Mouse (Mus musculus) stomach, embryonic 15.5 days (tissue): ENCODE measurements around the gene Iffo2. TPM values are rescaled to one million over a fixed set of nuclear protein-coding genes. Genes with fewer than 3 reads are reported as not detected.
A peak's percentile ranks its signal among the peaks of the same experiment; 100 is the strongest.

Experiments
- ATAC-seq: fragments of 200-750 bp; cut with Nextera tagmentation; 2 replicates; pipeline ENCODE4 v1.8.0; 2017; ENCODE audit warnings: low read depth, moderate number of reproducible peaks, moderate TSS enrichment; ENCODE audit not compliant: insufficient read depth, low FRiP score
- H3K27ac ChIP-seq: fragments of 300-500 bp; sonication (generic); 2 replicates; pipeline ENCODE4 v1.5.1; 2015; ENCODE audit warnings: mild to moderate bottlenecking, inconsistent platforms
- H3K27me3 ChIP-seq: fragments of 300-500 bp; sonication (generic); replicated peaks from 2 replicates; pipeline ENCODE4 v1.6.1; 2015; ENCODE audit warnings: inconsistent platforms
- H3K36me3 ChIP-seq: fragments of 300-500 bp; sonication (generic); 2 replicates; pipeline ENCODE4 v1.6.1; 2015; ENCODE audit warnings: inconsistent platforms
- H3K4me1 ChIP-seq: fragments of 300-500 bp; sonication (generic); 2 replicates; pipeline ENCODE4 v1.6.1; 2015; ENCODE audit warnings: inconsistent platforms
- H3K4me2 ChIP-seq: fragments of 300-500 bp; sonication (generic); 2 replicates; pipeline ENCODE4 v1.6.1; 2015; ENCODE audit warnings: mild to moderate bottlenecking, inconsistent platforms
- H3K4me3 ChIP-seq: fragments of 300-500 bp; sonication (generic); replicated peaks from 2 replicates; pipeline ENCODE4 v1.5.1; 2015; ENCODE audit warnings: inconsistent platforms
- H3K9ac ChIP-seq: fragments of 300-500 bp; sonication (generic); 2 replicates; pipeline ENCODE4 v1.6.1; 2015; ENCODE audit warnings: inconsistent platforms
- H3K9me3 ChIP-seq: fragments of 300-500 bp; sonication (generic); 2 replicates; pipeline ENCODE4 v1.6.1; 2016; ENCODE audit warnings: inconsistent platforms
- WGBS: fragments of 180-500 bp; shearing (Covaris S2); methylation state at CpG from one replicate; pipeline ENCODE4 v1.1.7; 2015; 5-methylcytosine and 5-hydroxymethylcytosine counted together
- polyA plus RNA-seq: library from polyadenylated mRNA; unstranded; fragments of >200 nt; fragmentation: Nextera tagmentation; extraction: Ambion mirVana; gene quantifications from 2 replicates; pipeline ENCODE4 v1.2.1, GENCODE M21; 2015

The Iffo2 gene
- polyA plus RNA-seq, 1 experiment from 2014 or later: 4.2 TPM

GRCm38 (mm10) chr4:139598950-139599518, 68.7 kb downstream of the Iffo2 start:
- peak overlapping the region; percentile 94 for H3K27ac ChIP-seq
- H3K4me3 ChIP-seq: peak overlapping the region; percentile 10; the same call in 1 of the 2 replicates
- no peaks in the 10 kb centered on the region for H3K36me3 ChIP-seq
- H3K27me3 ChIP-seq: no peaks in the 10 kb centered on the region
- no peak overlapping the region for H3K9ac ChIP-seq
- H3K4me1 ChIP-seq: peaks cover 67% of the 10 kb centered on the region
- ATAC-seq: peak; percentile 61
- 0% methylated on average over 12 of the region's 12 CpGs for WGBS
- no peaks in the 10 kb centered on the region for H3K9me3 ChIP-seq
- H3K4me2 ChIP-seq: peak overlapping the region; percentile 49

DNA sequence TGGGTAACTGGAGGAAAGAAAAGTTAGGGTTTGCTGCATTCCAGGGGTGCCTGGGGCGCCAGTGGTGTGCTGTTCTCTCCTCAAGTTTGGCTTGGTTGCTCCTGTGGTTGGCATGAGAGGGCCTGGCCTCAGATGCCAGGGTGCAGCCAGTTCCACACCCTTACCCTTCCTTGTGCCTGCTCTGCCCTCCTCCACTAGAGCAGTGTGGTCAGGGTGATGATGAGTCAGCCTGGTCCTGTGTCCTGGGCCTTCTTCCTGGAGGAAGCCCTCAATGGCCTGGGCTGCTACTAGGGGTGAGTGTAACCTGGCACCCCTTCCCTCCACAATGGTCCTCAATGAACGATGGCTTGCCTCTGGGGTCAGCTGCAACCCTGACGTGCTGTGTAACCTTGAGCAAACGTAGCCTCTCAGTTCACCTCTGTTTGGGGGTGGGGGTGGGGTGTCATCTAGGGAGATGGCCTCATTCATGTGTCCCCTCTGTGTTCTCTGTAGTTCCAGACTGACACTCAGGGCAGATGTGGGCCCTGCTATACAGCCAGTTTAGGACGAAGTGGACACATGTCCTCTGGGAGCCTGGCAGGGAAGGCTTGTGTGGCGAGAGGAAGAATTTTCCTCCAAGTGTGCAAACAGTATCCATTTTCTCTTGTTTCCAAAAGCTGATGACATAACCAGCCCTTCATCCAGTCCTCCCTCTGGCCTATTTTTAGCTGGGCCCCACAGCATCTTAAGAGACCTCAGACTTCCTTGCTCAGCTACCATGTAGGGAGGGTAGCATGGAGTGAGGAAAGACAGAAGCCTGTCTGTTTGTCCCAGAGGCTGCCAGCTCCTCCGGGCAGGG, 71.4 kb downstream of the Iffo2 start:
- peaks cover 53% of the 10 kb centered on the region for H3K4me1 ChIP-seq
- no peak for ATAC-seq
- peak overlapping the region; percentile 84 for H3K27ac ChIP-seq
- WGBS: 37% methylated on average over 7 of the region's 7 CpGs
- 0 out of 2 replicates have a peak, but pooled peaks cover 6% of the 10 kb centered on the region for H3K36me3 ChIP-seq
- H3K9ac ChIP-seq: no peak overlapping the region
- H3K4me3 ChIP-seq: no peak overlapping the region
- peak overlapping the region; percentile 32; the same call in 1 of the 2 replicates for H3K4me2 ChIP-seq
- no peaks in the 10 kb centered on the region for H3K9me3 ChIP-seq
- no peaks in the 10 kb centered on the region for H3K27me3 ChIP-seq

GRCm38 (mm10) chr4:139602357-139603244, 72.3 kb downstream of the Iffo2 start, which contains the start of gene Gm21969:
TSS of gene Gm21969 (plus strand) at chr4:139603186.
- Histone ChIP-seq H3K9ac (no peak within 1 kb of the TSS), H3K4me1 (peaks cover 44% of the 10 kb centered on the region), H3K36me3 (0 out of 2 replicates have a peak, but pooled peaks cover 7% of the 10 kb centered on the region), H3K27ac (peak within 1 kb of the TSS; percentile 84), H3K4me3 (no peak within 1 kb of the TSS), H3K27me3 (no peaks in the 10 kb centered on the region), H3K4me2 (peak within 1 kb of the TSS; percentile 32; the same call in 1 of the 2 replicates), H3K9me3 (no peaks in the 10 kb centered on the region)
- 48% methylated on average over 14 of the region's 14 CpGs for WGBS
- no peak for ATAC-seq

- H3K4me3 ChIP-seq: no peak overlapping the region
- H3K27ac ChIP-seq: no peak overlapping the region
- 0 out of 2 replicates have a peak, but pooled peaks cover 9% of the 10 kb centered on the region for H3K36me3 ChIP-seq
- no peak for ATAC-seq
- no peaks in the 10 kb centered on the region for H3K27me3 ChIP-seq
- WGBS: 83% methylated on average over 11 of the region's 11 CpGs
- no peak overlapping the region for H3K4me2 ChIP-seq
- no peak overlapping the region for H3K9ac ChIP-seq
- peaks cover 21% of the 10 kb centered on the region for H3K4me1 ChIP-seq
- no peaks in the 10 kb centered on the region for H3K9me3 ChIP-seq
Measured at GRCm38 (mm10) chr4:139605216-139605615, 74.9 kb downstream of the Iffo2 start.

GRCm38 (mm10) chr4:139606732-139607131, 76.4 kb downstream of the Iffo2 start:
- Histone ChIP-seq H3K9me3 (no peaks in the 10 kb centered on the region), H3K9ac (no peak overlapping the region), H3K27ac (no peak overlapping the region), H3K27me3 (no peaks in the 10 kb centered on the region), H3K4me1 (peaks cover 18% of the 10 kb centered on the region), H3K4me2 (no peak overlapping the region), H3K4me3 (no peak overlapping the region), H3K36me3 (0 out of 2 replicates have a peak, but pooled peaks cover 9% of the 10 kb centered on the region)
- no peak for ATAC-seq
- 92% methylated on average over 5 of the region's 5 CpGs for WGBS

DNA sequence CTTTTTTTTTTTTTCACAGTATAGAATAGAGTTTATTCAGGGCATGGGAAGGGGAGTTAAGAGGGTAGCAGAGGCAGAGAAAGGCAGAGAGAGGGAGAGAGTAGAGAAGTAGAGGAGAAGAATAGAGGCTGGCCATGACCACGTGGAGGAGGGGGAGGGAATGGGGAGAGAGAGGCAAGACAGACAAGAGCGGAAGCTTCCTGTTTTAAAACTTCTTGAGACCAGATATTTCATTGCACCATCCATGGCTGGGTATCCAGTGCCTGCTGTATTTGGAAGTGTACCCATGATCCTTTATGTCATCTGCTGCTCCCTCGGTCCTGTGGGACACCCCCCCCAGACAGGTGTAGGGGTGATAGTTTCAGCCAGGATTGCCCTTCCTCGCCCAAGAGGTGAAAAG, 78.6 kb downstream of the Iffo2 start:
- no peak for ATAC-seq
- no peaks in the 10 kb centered on the region for H3K9me3 ChIP-seq
- H3K27me3 ChIP-seq: no peaks in the 10 kb centered on the region
- H3K9ac ChIP-seq: no peak overlapping the region
- no peak overlapping the region for H3K4me2 ChIP-seq
- H3K4me1 ChIP-seq: peaks cover 2% of the 10 kb centered on the region; the same call in 1 of the 2 replicates
- WGBS: 60% methylated on average over 4 of the region's 4 CpGs
- H3K4me3 ChIP-seq: no peak overlapping the region
- peaks cover 19% of the 10 kb centered on the region for H3K36me3 ChIP-seq
- no peak overlapping the region for H3K27ac ChIP-seq

DNA sequence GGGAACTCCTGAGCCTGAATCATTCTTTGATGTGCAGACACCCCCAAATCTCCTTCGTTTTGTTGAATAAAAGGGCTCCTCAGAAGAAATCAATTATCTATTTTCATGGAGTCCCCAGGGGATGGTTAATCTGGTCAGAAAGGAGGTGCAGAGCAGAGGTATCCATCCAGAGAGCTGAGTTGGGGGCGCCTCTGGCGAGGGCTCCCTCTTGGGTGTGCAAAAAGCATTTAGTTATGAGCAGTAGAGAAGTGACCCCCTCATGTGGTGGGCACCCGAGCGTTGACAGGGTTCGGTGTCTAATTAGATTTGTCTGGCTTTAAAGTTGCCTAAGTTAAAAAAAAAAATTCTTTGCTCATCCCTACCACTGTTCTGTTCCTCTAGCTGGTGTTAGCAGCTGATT, 80.6 kb downstream of the Iffo2 start:
- no peaks in the 10 kb centered on the region for H3K27me3 ChIP-seq
- 67% methylated on average over 6 of the region's 6 CpGs for WGBS
- H3K4me2 ChIP-seq: no peak overlapping the region
- H3K4me3 ChIP-seq: no peak overlapping the region
- H3K36me3 ChIP-seq: peaks cover 29% of the 10 kb centered on the region
- no peak overlapping the region for H3K9ac ChIP-seq
- peaks cover 6% of the 10 kb centered on the region; the same call in 1 of the 2 replicates for H3K4me1 ChIP-seq
- H3K27ac ChIP-seq: peak overlapping the region; percentile 51; the same call in 1 of the 2 replicates
- no peaks in the 10 kb centered on the region for H3K9me3 ChIP-seq
- no peak for ATAC-seq

- 5% methylated on average over 10 of the region's 10 CpGs for WGBS
- Histone ChIP-seq H3K9ac (no peak overlapping the region), H3K4me3 (no peak overlapping the region), H3K27me3 (no peaks in the 10 kb centered on the region), H3K4me2 (peak overlapping the region; percentile 46), H3K9me3 (no peaks in the 10 kb centered on the region), H3K36me3 (peaks cover 25% of the 10 kb centered on the region), H3K27ac (no peak overlapping the region), H3K4me1 (peaks cover 9% of the 10 kb centered on the region; the same call in 1 of the 2 replicates)
- no peak for ATAC-seq
Measured at GRCm38 (mm10) chr4:139611542-139611953, 81.2 kb downstream of the Iffo2 start.

- H3K36me3 ChIP-seq: peaks cover 20% of the 10 kb centered on the region
- ATAC-seq: no peak
- 90% methylated on average over 21 of the region's 21 CpGs for WGBS
Measured at GRCm38 (mm10) chr4:139614524-139615260, 84.3 kb downstream of the Iffo2 start.

GRCm38 (mm10) chr4:139616276-139617000, 86.1 kb downstream of the Iffo2 start:
- ATAC-seq: peak; percentile 89

More at GRCm38 (mm10) chr4:139614524-139615260, 84.3 kb downstream of the Iffo2 start:
- Histone ChIP-seq H3K4me1 (peaks cover 9% of the 10 kb centered on the region; the same call in 1 of the 2 replicates), H3K27ac (no peak overlapping the region), H3K4me2 (no peak overlapping the region), H3K27me3 (no peaks in the 10 kb centered on the region), H3K9me3 (no peaks in the 10 kb centered on the region), H3K4me3 (no peak overlapping the region), H3K9ac (no peak overlapping the region)

More at GRCm38 (mm10) chr4:139616276-139617000, 86.1 kb downstream of the Iffo2 start:
- Histone ChIP-seq H3K9ac (peak overlapping the region; percentile 25), H3K4me1 (peaks cover 8% of the 10 kb centered on the region; the same call in 1 of the 2 replicates), H3K36me3 (peaks cover 20% of the 10 kb centered on the region), H3K9me3 (no peaks in the 10 kb centered on the region), H3K27me3 (no peaks in the 10 kb centered on the region), H3K4me3 (peak overlapping the region; percentile 44), H3K4me2 (peak overlapping the region; percentile 60), H3K27ac (peak overlapping the region; percentile 74)
- 15% methylated on average over 24 of the region's 24 CpGs for WGBS
